Mouse (Mus musculus) gastrocnemius, adult 18-20 months (tissue): ENCODE measurements around the gene Fam241b. TPM values are rescaled to one million over a fixed set of nuclear protein-coding genes. Genes with fewer than 3 reads are reported as not detected.
A peak's percentile ranks its signal among the peaks of the same experiment; 100 is the strongest.

Experiments
- DNase-seq: peaks from one replicate; pipeline ENCODE4 v3.0.0; 2021; ENCODE audit warnings: low spot score
- total RNA-seq, 2 experiments: library from RNA; stranded (reverse); gene quantifications; 2 replicates each; pipeline ENCODE4 v1.2.3; 2021

The Fam241b gene
- total RNA-seq, 2 experiments from 2014 or later = 1.7 to 2.7 TPM

GRCm38 (mm10) chr10:62132691-62133281, 10.9 kb downstream of the Fam241b start, which contains the start of gene Neurog3:
Gene Neurog3, plus strand, starts transcription at chr10:62133090.
- no peak for DNase-seq

- no peak for DNase-seq
Observed at GRCm38 (mm10) chr10:62128316-62128951, 15.3 kb downstream of the Fam241b start.

- peak; percentile 5 for DNase-seq
Observed at GRCm38 (mm10) chr10:62127711-62128231, 15.9 kb downstream of the Fam241b start.

GRCm38 (mm10) chr10:62127137-62127536, 16.6 kb downstream of the Fam241b start:
- DNase-seq = no peak

- no peak for DNase-seq
Observed at GRCm38 (mm10) chr10:62113865-62114647, 29.7 kb downstream of the Fam241b start.

GRCm38 (mm10) chr10:62111207-62111576, 32.5 kb downstream of the Fam241b start:
- DNase-seq = no peak

- DNase-seq = peak; percentile 81
Observed at GRCm38 (mm10) chr10:62110504-62111206, 33.1 kb downstream of the Fam241b start.

- DNase-seq = no peak
Observed at GRCm38 (mm10) chr10:62107048-62107447, 36.7 kb downstream of the Fam241b start.

- DNase-seq = peak; percentile 54
Observed at GRCm38 (mm10) chr10:62104835-62105576, 38.7 kb downstream of the Fam241b start.

- peak; percentile 64 for DNase-seq
Observed at GRCm38 (mm10) chr10:62101504-62102439, 41.9 kb downstream of the Fam241b start.

GRCm38 (mm10) chr10:62099749-62100403, 43.8 kb downstream of the Fam241b start:
- DNase-seq = no peak

GRCm38 (mm10) chr10:62094401-62094800, 49.3 kb downstream of the Fam241b start:
- no peak for DNase-seq

GRCm38 (mm10) chr10:62093903-62094302, 49.8 kb downstream of the Fam241b start:
- DNase-seq = no peak

- no peak for DNase-seq
Observed at GRCm38 (mm10) chr10:62089486-62089885, 54.2 kb downstream of the Fam241b start.

GRCm38 (mm10) chr10:62089071-62089470, 54.6 kb downstream of the Fam241b start:
- DNase-seq = no peak

GRCm38 (mm10) chr10:62088411-62088810, 55.3 kb downstream of the Fam241b start:
- DNase-seq = no peak

GRCm38 (mm10) chr10:62086826-62087225, 56.9 kb downstream of the Fam241b start:
- no peak for DNase-seq

- no peak for DNase-seq
Observed at GRCm38 (mm10) chr10:62086044-62086443, 57.7 kb downstream of the Fam241b start.
